Mouse (Mus musculus): ENCODE measurements around the gene Blvrb.

The Blvrb gene

GRCm38 (mm10) chr7:27449256-27449862 lies 1.6 kb downstream of the Blvrb start:
- DNase-seq = peak; percentile 89

GRCm38 (mm10) chr7:27451359-27451758 lies 3.6 kb downstream of the Blvrb start:
- DNase-seq = no peak

GRCm38 (mm10) chr7:27452206-27452770 lies 4.5 kb downstream of the Blvrb start:
- no peak for DNase-seq

GRCm38 (mm10) chr7:27454461-27455121 lies 6.8 kb downstream of the Blvrb start:
- DNase-seq = no peak

- DNase-seq = no peak
These were observed 7.5 kb downstream of the Blvrb start for GRCm38 (mm10) chr7:27455273-27455672.

- DNase-seq = no peak
These were observed 10.8 kb downstream of the Blvrb start for GRCm38 (mm10) chr7:27458614-27459013.

- DNase-seq = no peak
These were observed 11.9 kb downstream of the Blvrb start for GRCm38 (mm10) chr7:27459640-27460039.

GRCm38 (mm10) chr7:27460477-27460876 lies 12.7 kb downstream of the Blvrb start:
- DNase-seq = no peak

GRCm38 (mm10) chr7:27467648-27468047 lies 19.9 kb downstream of the Blvrb start:
- DNase-seq = no peak

- no peak for DNase-seq
These were observed 23.8 kb downstream of the Blvrb start for GRCm38 (mm10) chr7:27471390-27472120.

- DNase-seq = peak; percentile 13
These were observed 24.8 kb downstream of the Blvrb start for GRCm38 (mm10) chr7:27472596-27472995.

- DNase-seq = peak; percentile 100
These were observed 25.5 kb downstream of the Blvrb start, which contains the start of gene Sertad3 for GRCm38 (mm10) chr7:27473156-27473834. TSS of gene Sertad3 (plus strand) at chr7:27473768.

- DNase-seq = no peak
These were observed 26.2 kb downstream of the Blvrb start for GRCm38 (mm10) chr7:27473835-27474489.

- peak; percentile 99 for DNase-seq
These were observed 26.7 kb downstream of the Blvrb start for GRCm38 (mm10) chr7:27474490-27474954.

GRCm38 (mm10) chr7:27475596-27475995 lies 27.8 kb downstream of the Blvrb start:
- no peak for DNase-seq

- DNase-seq = no peak
These were observed 28.4 kb downstream of the Blvrb start for GRCm38 (mm10) chr7:27476098-27476635.

GRCm38 (mm10) chr7:27478561-27478960 lies 30.8 kb downstream of the Blvrb start:
- no peak for DNase-seq

GRCm38 (mm10) chr7:27479750-27480149 lies 32.0 kb downstream of the Blvrb start:
- DNase-seq = no peak

GRCm38 (mm10) chr7:27480506-27480905 lies 32.7 kb downstream of the Blvrb start:
- DNase-seq = no peak

GRCm38 (mm10) chr7:27480927-27481626 lies 33.3 kb downstream of the Blvrb start:
- no peak for DNase-seq

- peak; percentile 95 for DNase-seq
These were observed 33.8 kb downstream of the Blvrb start for GRCm38 (mm10) chr7:27481627-27481969.

Measured in lung, postnatal 10 days (tissue).